Mouse (Mus musculus): Measurements from ENCODE around the gene Rd3.

- TF ChIP-seq CTCF (IDR thresholded peaks at IDR 0.05; ENCODE audit: extremely low read depth, insufficient read depth, low read length) (no peak), POLR2A (IDR thresholded peaks at IDR 0.05; ENCODE audit: extremely low read depth, insufficient read depth, low read length) (no peak)
These were observed 21.9 kb downstream of the Rd3 start for GRCm38 (mm10) chr1:191999022-191999421.
